Mouse (Mus musculus): Measurements from ENCODE around the gene Zcchc3.

- TF ChIP-seq POLR2A (IDR thresholded peaks at IDR 0.05; ENCODE audit: control insufficient read depth, extremely low read depth, insufficient read depth, low read length, poor library complexity) (no peak), CTCF (IDR thresholded peaks at IDR 0.05; ENCODE audit: borderline replicate concordance, control insufficient read depth, extremely low read depth, insufficient read depth, low read length, poor library complexity) (no peak)
Measured at GRCm38 (mm10) chr2:152412526-152413157, 2.2 kb downstream of the Zcchc3 start.
